Mouse (Mus musculus) kidney, embryonic 14.5 days (tissue): ENCODE measurements around the gene Plk5. TPM values are rescaled to one million over a fixed set of nuclear protein-coding genes. Genes with fewer than 3 reads are reported as not detected.
A peak's percentile ranks its signal among the peaks of the same experiment; 100 is the strongest.

Experiments used
- ATAC-seq: fragments of 200-750 bp; cut with Nextera tagmentation; 2 replicates; pipeline ENCODE4 v1.8.0; 2017; ENCODE audit warnings: moderate number of reproducible peaks, mild to moderate bottlenecking, moderate TSS enrichment, moderate library complexity; ENCODE audit not compliant: low FRiP score, low TSS enrichment
- H3K27ac ChIP-seq: fragments of 300-500 bp; sonication (generic); 2 replicates; pipeline ENCODE4 v1.5.1; 2014; ENCODE audit warnings: low read depth, mild to moderate bottlenecking, low read length, moderate library complexity, mixed read lengths
- H3K27me3 ChIP-seq: fragments of 300-500 bp; sonication (generic); 2 replicates; pipeline ENCODE4 v1.6.1; 2014; ENCODE audit warnings: mild to moderate bottlenecking, low read length; ENCODE audit not compliant: control insufficient read depth, insufficient read depth
- H3K36me3 ChIP-seq: fragments of 300-500 bp; sonication (generic); 2 replicates; pipeline ENCODE4 v1.6.1; 2014; ENCODE audit warnings: low read length, mixed read lengths; ENCODE audit not compliant: control insufficient read depth, insufficient read depth
- H3K4me1 ChIP-seq: fragments of 300-500 bp; sonication (generic); 2 replicates; pipeline ENCODE4 v1.6.1; 2014; ENCODE audit warnings: low read length, mixed read lengths; ENCODE audit not compliant: control insufficient read depth, insufficient read depth
- H3K4me2 ChIP-seq: fragments of 300-500 bp; sonication (generic); replicated peaks from 2 replicates; pipeline ENCODE4 v1.6.1; 2014; ENCODE audit warnings: low read depth, mild to moderate bottlenecking, low read length
- H3K4me3 ChIP-seq: fragments of 300-500 bp; sonication (generic); 2 replicates; pipeline ENCODE4 v1.5.1; 2014; ENCODE audit warnings: mild to moderate bottlenecking, low read length
- H3K9ac ChIP-seq: fragments of 300-500 bp; sonication (generic); 2 replicates; pipeline ENCODE4 v1.6.1; 2014; ENCODE audit warnings: low read depth, mild to moderate bottlenecking, low read length, moderate library complexity
- H3K9me3 ChIP-seq: fragments of 300-500 bp; sonication (generic); 2 replicates; pipeline ENCODE4 v1.6.1; 2016; ENCODE audit warnings: low read length; ENCODE audit not compliant: control insufficient read depth
- WGBS: fragments of 180-500 bp; shearing (Covaris S2); extraction: QIAGEN DNeasy Blood & Tissue Kit; methylation state at CpG from one replicate; pipeline ENCODE4 v1.1.7; 2014; 5-methylcytosine and 5-hydroxymethylcytosine counted together
- microRNA-seq: library from miRNA; unstranded; fragments of <30 nt; microRNA quantifications from one replicate; pipeline ENCODE4, GENCODE M21; 2016
- polyA plus RNA-seq: library from polyadenylated mRNA; unstranded; fragments of >200 nt; fragmentation: Nextera tagmentation; extraction: Ambion mirVana; gene quantifications from 2 replicates; pipeline ENCODE4 v1.2.1, GENCODE M21; 2014

The Plk5 gene
- polyA plus RNA-seq, 1 experiment from 2014 or later: 0.62 TPM

DNA sequence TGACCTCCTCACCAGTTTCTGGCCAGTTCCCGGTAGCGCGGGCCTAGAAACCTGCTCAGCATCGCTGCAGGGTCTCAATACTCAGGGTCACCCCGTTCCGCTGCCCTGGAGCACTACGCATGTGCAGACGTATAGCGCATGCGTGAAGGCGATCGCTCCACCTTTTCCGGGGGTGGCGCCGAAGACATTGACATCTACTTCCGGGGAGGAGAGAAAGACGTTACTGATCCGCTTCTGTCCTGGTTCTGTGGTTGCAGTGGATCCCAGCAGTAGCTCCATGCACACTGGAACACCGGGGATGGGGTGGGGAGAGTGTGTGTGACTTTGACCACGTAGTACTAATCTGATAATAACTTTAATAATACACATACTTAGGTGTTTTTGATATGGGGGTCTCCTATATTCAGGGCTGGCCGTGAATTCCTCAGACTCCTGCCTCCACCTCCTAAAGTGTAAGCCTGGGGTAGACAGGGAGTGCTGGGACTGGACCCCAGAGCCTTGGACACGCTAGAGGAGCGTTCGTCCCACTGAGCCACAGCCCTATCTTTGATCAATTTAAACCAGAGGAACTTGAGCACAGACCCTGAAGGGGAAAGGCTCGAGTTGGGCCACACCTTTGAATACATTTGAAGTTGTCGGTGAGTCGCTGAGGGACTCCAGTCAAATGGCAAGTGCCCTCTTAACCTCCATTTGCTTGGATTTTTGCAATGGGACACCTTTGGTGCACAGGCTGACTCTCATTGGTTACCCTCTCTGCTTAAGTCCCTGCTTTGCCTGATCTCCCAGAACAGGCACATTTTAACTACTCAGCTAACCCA lies 50.6 kb downstream of the Plk5 start, which contains the start of gene Uqcr11:
Uqcr11 (minus strand) TSS at position 147 of the 818 bp plus-strand sequence.
- Histone ChIP-seq H3K9me3 (no peaks in the 10 kb centered on the region), H3K4me2 (peak within 1 kb of the TSS; percentile 95), H3K4me3 (peak within 1 kb of the TSS; percentile 97), H3K9ac (peak within 1 kb of the TSS; percentile 88), H3K4me1 (peaks cover 18% of the 10 kb centered on the region), H3K36me3 (peaks cover 47% of the 10 kb centered on the region), H3K27ac (peak within 1 kb of the TSS; percentile 83), H3K27me3 (no peaks in the 10 kb centered on the region)
- WGBS: under 1% methylated on average over 27 of the region's 27 CpGs
- ATAC-seq: peak; percentile 71

DNA sequence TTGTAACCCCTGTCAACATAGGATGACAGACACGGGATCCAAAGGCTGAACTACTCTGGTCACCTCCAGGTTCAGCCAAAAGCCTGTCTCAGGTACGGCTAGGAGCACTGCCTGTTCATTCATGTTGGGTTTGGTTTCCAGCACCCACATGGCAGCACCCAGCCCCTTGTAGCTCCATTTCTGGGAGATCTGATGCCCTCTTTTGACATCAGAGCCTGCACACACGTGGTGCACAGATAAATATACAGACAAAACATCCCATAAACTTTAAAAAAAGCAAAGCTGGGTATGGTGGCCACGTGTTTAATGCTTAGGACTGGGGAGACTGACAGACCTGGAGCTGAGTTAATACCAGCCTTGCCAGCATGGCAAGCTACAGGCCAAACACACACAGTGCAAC lies 51.7 kb downstream of the Plk5 start:
- Histone ChIP-seq H3K27me3 (no peaks in the 10 kb centered on the region), H3K4me1 (peaks cover 18% of the 10 kb centered on the region), H3K36me3 (peaks cover 47% of the 10 kb centered on the region), H3K9ac (0 out of 2 replicates have a peak overlapping the region, but pooled peaks have one; percentile 88), H3K4me3 (no peak overlapping the region), H3K4me2 (no peak overlapping the region), H3K27ac (0 out of 2 replicates have a peak overlapping the region, but pooled peaks have one; percentile 83), H3K9me3 (no peaks in the 10 kb centered on the region)
- no peak for ATAC-seq
- WGBS: 39% methylated on average over 4 of the region's 4 CpGs

DNA sequence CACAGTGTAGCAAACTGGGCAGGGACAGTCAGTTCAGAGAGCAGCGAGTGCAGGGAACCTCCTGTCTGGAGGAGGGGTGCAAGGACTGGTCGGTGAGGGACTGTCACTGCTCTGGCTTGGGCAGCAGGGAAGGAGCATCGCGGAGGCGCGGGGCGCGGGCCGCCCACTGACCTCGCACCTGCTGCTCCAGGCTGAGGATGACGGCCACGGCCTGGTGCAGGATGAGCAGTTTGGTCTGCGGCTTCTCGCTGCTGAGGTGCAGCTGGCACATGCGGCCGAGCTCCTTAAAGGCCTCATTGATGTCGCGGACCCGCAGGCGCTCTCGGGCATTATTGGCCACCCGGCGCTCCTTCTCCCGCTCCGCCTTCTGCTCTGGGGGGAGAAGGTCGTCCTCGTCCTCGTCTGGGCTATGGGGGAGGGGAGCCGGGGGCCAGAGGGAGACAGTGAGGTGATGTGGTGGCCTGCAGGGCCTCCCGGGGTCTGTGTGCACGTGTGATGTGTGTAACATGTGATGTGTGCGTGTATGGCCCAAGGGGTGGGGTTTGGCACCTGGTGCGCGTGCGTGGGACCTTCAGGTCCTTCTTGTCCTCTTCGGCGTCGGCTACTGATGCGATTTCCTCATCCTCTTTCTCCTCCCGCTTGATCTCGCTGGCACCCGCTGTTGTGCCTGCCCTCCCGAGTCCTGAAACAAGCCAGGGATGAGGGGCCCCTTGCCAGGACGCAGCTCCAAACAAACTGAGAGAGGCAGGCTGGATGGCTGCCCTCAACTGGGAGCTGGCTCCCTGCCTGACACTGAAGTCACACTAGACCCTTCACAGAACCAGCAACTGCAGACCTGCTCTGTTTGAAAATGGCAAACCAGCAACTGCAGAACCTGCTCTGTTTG lies 56.6 kb downstream of the Plk5 start:
- no peak overlapping the region for H3K4me3 ChIP-seq
- ATAC-seq: no peak
- 88% methylated on average over 44 of the region's 44 CpGs for WGBS

More for the DNA sequence above, 56.6 kb downstream of the Plk5 start:
- Histone ChIP-seq H3K9ac (no peak overlapping the region), H3K36me3 (peaks cover 86% of the 10 kb centered on the region), H3K27me3 (no peaks in the 10 kb centered on the region), H3K27ac (no peak overlapping the region), H3K4me2 (no peak overlapping the region), H3K9me3 (no peaks in the 10 kb centered on the region), H3K4me1 (no peaks in the 10 kb centered on the region; the same call in 1 of the 2 replicates)

Small RNA genes within 50 kb of the gene (microRNA-seq; reads per million reads assigned to microRNA genes)
- not detected for gene Gm22721

Other genes starting within 250 kb of the Plk5 start
- 26.6 and 42.0 TPM in 2 replicates for gene Stk11, start 240.7 kb upstream of the Plk5 start, polyA plus RNA-seq
- gene Atp5d, start 217.8 kb upstream of the Plk5 start, polyA plus RNA-seq: 519 and 582 TPM in 2 replicates
- 8.1 and 8.4 TPM in 2 replicates for gene Cbarp, start 215.6 kb upstream of the Plk5 start, polyA plus RNA-seq
- 42.3 and 46.2 TPM in 2 replicates for gene Midn, start 208.2 kb upstream of the Plk5 start, polyA plus RNA-seq
- gene Cirbp, start 190.5 kb upstream of the Plk5 start, polyA plus RNA-seq: 80.0 and 104 TPM in 2 replicates
- 10.3 and 12.1 TPM in 2 replicates for gene 1600002K03Rik, start 183.5 kb upstream of the Plk5 start, polyA plus RNA-seq
- 15.4 and 17.3 TPM in 2 replicates for gene Efna2, start 177.0 kb upstream of the Plk5 start, polyA plus RNA-seq
- gene Mum1, start 130.0 kb upstream of the Plk5 start, polyA plus RNA-seq: 64.4 and 65.1 TPM in 2 replicates
- 382 and 390 TPM in 2 replicates for gene Ndufs7, start 107.3 kb upstream of the Plk5 start, polyA plus RNA-seq
- gene Gamt, start 95.4 kb upstream of the Plk5 start, polyA plus RNA-seq: 30.2 and 33.6 TPM in 2 replicates
- gene Dazap1, start 95.0 kb upstream of the Plk5 start, polyA plus RNA-seq: 45.8 and 56.9 TPM in 2 replicates
- 1,166 and 1,350 TPM in 2 replicates for gene Rps15, start 64.0 kb upstream of the Plk5 start, polyA plus RNA-seq
- gene Apc2, start 60.5 kb upstream of the Plk5 start, polyA plus RNA-seq: 1.0 and 1.4 TPM in 2 replicates
- gene 2310011J03Rik, start 35.9 kb upstream of the Plk5 start, polyA plus RNA-seq: 36.1 and 40.5 TPM in 2 replicates
- gene Pcsk4, start 27.0 kb upstream of the Plk5 start, polyA plus RNA-seq: 6.2 and 8.1 TPM in 2 replicates
- 5.6 and 7.1 TPM in 2 replicates for gene Reep6, start 26.5 kb upstream of the Plk5 start, polyA plus RNA-seq
- 1.2 and 2.7 TPM in 2 replicates for gene Adamtsl5, start 8.0 kb upstream of the Plk5 start, polyA plus RNA-seq
- gene Mex3d, start 31.2 kb downstream of the Plk5 start, polyA plus RNA-seq: 8.7 and 14.6 TPM in 2 replicates
- gene Mbd3, start 43.1 kb downstream of the Plk5 start, polyA plus RNA-seq: 248 and 270 TPM in 2 replicates
- gene Uqcr11, start 50.4 kb downstream of the Plk5 start, polyA plus RNA-seq: 806 and 1,046 TPM in 2 replicates
- 134 and 162 TPM in 2 replicates for gene Tcf3, start 77.2 kb downstream of the Plk5 start, polyA plus RNA-seq
- gene Onecut3, start 138.4 kb downstream of the Plk5 start, polyA plus RNA-seq: not detected in 2 replicates
- 0.22 and 0.24 TPM in 2 replicates for gene Atp8b3, start 182.7 kb downstream of the Plk5 start, polyA plus RNA-seq
- 25.8 and 31.3 TPM in 2 replicates for gene Rexo1, start 205.1 kb downstream of the Plk5 start, polyA plus RNA-seq
- 10.1 and 10.2 TPM in 2 replicates for gene Klf16, start 220.9 kb downstream of the Plk5 start, polyA plus RNA-seq
- 125 and 130 TPM in 2 replicates for gene Abhd17a, start 233.9 kb downstream of the Plk5 start, polyA plus RNA-seq
- 88.5 and 103 TPM in 2 replicates for gene Scamp4, start 246.4 kb downstream of the Plk5 start, polyA plus RNA-seq
- gene Adat3, start 246.4 kb downstream of the Plk5 start, polyA plus RNA-seq: 8.0 and 8.8 TPM in 2 replicates
- 1.9 and 2.5 TPM in 2 replicates for gene Gm49322, start 249.6 kb downstream of the Plk5 start, polyA plus RNA-seq